Mouse (Mus musculus): ENCODE measurements around the gene Fcor. TPM values are rescaled to one million over a fixed set of nuclear protein-coding genes. Genes with fewer than 3 reads are reported as not detected.

Gene Fcor
- 1 to 10 TPM; 5.6 to 5.8 TPM for total RNA-seq (2023)

GRCm38 (mm10) chr8:3671980-3672491, at the start of gene Fcor:
Fcor (minus strand) TSS chr8:3672362.

GRCm38 (mm10) chr8:3720551-3720950, 48.4 kb upstream of the Fcor start, which contains the start of gene Clec4g:
Clec4g (minus strand) TSS chr8:3720651.

GRCm38 (mm10) chr8:3694121-3694520, 22.0 kb upstream of the Fcor start, which contains the start of gene Fcer2a:
Fcer2a (minus strand) TSS chr8:3694175.

GRCm38 (mm10) chr8:3676131-3676992, 4.2 kb upstream of the Fcor start, which contains the start of gene Trappc5:
Trappc5 (plus strand) TSS chr8:3676299.

GRCm38 (mm10) chr8:3665507-3665906, 6.7 kb downstream of the Fcor start, which contains the start of gene Mcemp1:
Mcemp1 (plus strand) TSS chr8:3665754.

GRCm38 (mm10) chr8:3655526-3655925, 16.6 kb downstream of the Fcor start, which contains the start of gene Retn:
Retn (plus strand) TSS chr8:3655770.

GRCm38 (mm10) chr8:3630647-3631477, 41.3 kb downstream of the Fcor start, which contains the start of gene Stxbp2:
Stxbp2 (plus strand) TSS chr8:3630955.

GRCm38 (mm10) chr8:3625445-3625844, 46.7 kb downstream of the Fcor start, which contains the start of gene Pcp2:
Pcp2 (minus strand) TSS chr8:3625545.

GRCm38 (mm10) chr8:3621199-3621970, 50.8 kb downstream of the Fcor start, which contains the start of the genes Xab2 and Pet100:
Xab2 (minus strand) TSS chr8:3621316.
Pet100 (plus strand) TSS chr8:3621548.

Other genes with a start within 250 kb of the Fcor start
- under 1 TPM; 0.60 to 0.81 TPM for gene Pex11g, start 204.7 kb downstream of the Fcor start, total RNA-seq (2023)
- under 1 TPM; 0.22 to 0.26 TPM for gene Tex45, start 201.5 kb downstream of the Fcor start, total RNA-seq (2023)
- gene Zfp358, start 179.2 kb downstream of the Fcor start, total RNA-seq (2023) = 1 to 10 TPM; 5.0 to 5.5 TPM
- gene Mcoln1, start 171.9 kb downstream of the Fcor start, total RNA-seq (2023) = 10 to 100 TPM; 27.1 to 36.8 TPM
- gene Pnpla6, start 157.0 kb downstream of the Fcor start, total RNA-seq (2023) = 10 to 100 TPM; 28.1 to 30.0 TPM
- gene C330021F23Rik, start 104.4 kb downstream of the Fcor start, total RNA-seq (2023) = not detected
- under 1 TPM; 0.11 to 0.68 TPM for gene Camsap3, start 85.1 kb downstream of the Fcor start, total RNA-seq (2023)
- 10 to 100 TPM; 38.0 to 40.5 TPM for gene Xab2, start 51.0 kb downstream of the Fcor start, total RNA-seq (2023)
- 100 to 1,000 TPM; 104 to 110 TPM for gene Pet100, start 50.8 kb downstream of the Fcor start, total RNA-seq (2023)
- not detected for gene Pcp2, start 46.8 kb downstream of the Fcor start, total RNA-seq (2023)
- 100 to 1,000 TPM; 304 to 323 TPM for gene Stxbp2, start 41.4 kb downstream of the Fcor start, total RNA-seq (2023)
- gene Retn, start 16.6 kb downstream of the Fcor start, total RNA-seq (2023) = 1 to 10 TPM; 1.6 to 1.7 TPM
- gene Mcemp1, start 6.6 kb downstream of the Fcor start, total RNA-seq (2023) = 100 to 1,000 TPM; 317 to 329 TPM
- 10 to 100 TPM; 11.7 to 14.0 TPM for gene Trappc5, start 3.9 kb upstream of the Fcor start, total RNA-seq (2023)
- gene Fcer2a, start 21.8 kb upstream of the Fcor start, total RNA-seq (2023) = under 1 TPM; 0.29 to 0.70 TPM
- not detected for gene Clec4g, start 48.3 kb upstream of the Fcor start, total RNA-seq (2023)
- 1 to 10 TPM; 6.7 to 7.7 TPM for gene Cd209a, start 76.6 kb upstream of the Fcor start, total RNA-seq (2023)
- not detected for gene Cd209e, start 181.9 kb upstream of the Fcor start, total RNA-seq (2023)
- under 1 TPM in 1 of 2 experiments, not detected in 1; 0.39 TPM for gene Cd209d, start 206.2 kb upstream of the Fcor start, total RNA-seq (2023)

Data from neutrophil, adult 83 days (primary cell).